Mouse (Mus musculus) E14TG2a.4 (cell line): ENCODE results near the gene Dbi.

Experiments
- H3K27me3 ChIP-seq: 2 replicates; pipeline ENCODE4 v1.6.1; 2014; ENCODE audit warnings: low read length, control low read depth; ENCODE audit not compliant: insufficient read depth
- H3K36me3 ChIP-seq: 2 replicates; pipeline ENCODE4 v1.6.1; 2014; ENCODE audit warnings: low read length, control low read depth; ENCODE audit not compliant: insufficient read depth
- H3K4me1 ChIP-seq: replicated peaks from 2 replicates; pipeline ENCODE4 v1.6.1; 2014; ENCODE audit warnings: low read depth, low read length, control low read depth
- H3K4me3 ChIP-seq: replicated peaks from 2 replicates; pipeline ENCODE4 v1.5.1; 2014; ENCODE audit warnings: mild to moderate bottlenecking, low read length
- H3K9me3 ChIP-seq: 2 replicates; pipeline ENCODE4 v1.6.1; 2014; ENCODE audit warnings: low read length, control low read depth
- CTCF ChIP-seq: conservative IDR thresholded peaks from 2 replicates; pipeline ENCODE4 v1.5.1; 2014; ENCODE audit warnings: low read length
- NANOG ChIP-seq: IDR thresholded peaks from 2 replicates; pipeline ENCODE4 v1.6.1; 2014; ENCODE audit warnings: borderline replicate concordance, low read length, mixed read lengths
- POU5F1 ChIP-seq: IDR thresholded peaks from 2 replicates; pipeline ENCODE4 v1.6.1; 2014; ENCODE audit warnings: low read length, borderline replicate concordance

The Dbi gene

GRCm38 (mm10) chr1:120126318-120126717, 5.4 kb upstream of the Dbi start:
- no peaks in the 10 kb centered on the region for H3K36me3 ChIP-seq
- H3K4me1 ChIP-seq: peaks cover 28% of the 10 kb centered on the region
- no peaks in the 10 kb centered on the region for H3K27me3 ChIP-seq
- TF ChIP-seq POU5F1 (no peak), CTCF (no peak), NANOG (no peak)
- H3K4me3 ChIP-seq: no peak overlapping the region
- H3K9me3 ChIP-seq: no peaks in the 10 kb centered on the region

- no peaks in the 10 kb centered on the region for H3K9me3 ChIP-seq
- no peaks in the 10 kb centered on the region for H3K36me3 ChIP-seq
- no peak for TF ChIP-seq POU5F1
- no peak for TF ChIP-seq CTCF
- no peak for TF ChIP-seq NANOG
- H3K4me3 ChIP-seq: no peak overlapping the region
- peaks cover 31% of the 10 kb centered on the region for H3K4me1 ChIP-seq
- H3K27me3 ChIP-seq: no peaks in the 10 kb centered on the region
Observed at GRCm38 (mm10) chr1:120125471-120125870, 4.6 kb upstream of the Dbi start.

GRCm38 (mm10) chr1:120124839-120125238, 4.0 kb upstream of the Dbi start:
- H3K36me3 ChIP-seq: no peaks in the 10 kb centered on the region
- no peaks in the 10 kb centered on the region for H3K9me3 ChIP-seq
- no peak overlapping the region for H3K4me3 ChIP-seq
- no peaks in the 10 kb centered on the region for H3K27me3 ChIP-seq
- TF ChIP-seq NANOG (no peak), POU5F1 (no peak), CTCF (no peak)
- peaks cover 37% of the 10 kb centered on the region for H3K4me1 ChIP-seq

GRCm38 (mm10) chr1:120122634-120123383, 1.9 kb upstream of the Dbi start:
- Histone ChIP-seq H3K36me3 (peaks cover 20% of the 10 kb centered on the region), H3K4me1 (peaks cover 57% of the 10 kb centered on the region), H3K9me3 (no peaks in the 10 kb centered on the region), H3K4me3 (peak overlapping the region; percentile 87; the same call in 1 of the 2 replicates), H3K27me3 (no peaks in the 10 kb centered on the region)
- TF ChIP-seq POU5F1 (no peak), NANOG (no peak), CTCF (no peak)

- Histone ChIP-seq H3K4me1 (peaks cover 63% of the 10 kb centered on the region), H3K9me3 (no peaks in the 10 kb centered on the region), H3K4me3 (peak overlapping the region; percentile 87), H3K27me3 (no peaks in the 10 kb centered on the region), H3K36me3 (peaks cover 23% of the 10 kb centered on the region)
- no peak for TF ChIP-seq NANOG
Observed at GRCm38 (mm10) chr1:120121930-120122530, 1.2 kb upstream of the Dbi start.

GRCm38 (mm10) chr1:120120141-120120968, 523 bp downstream of the Dbi start:
- Histone ChIP-seq H3K9me3 (no peaks in the 10 kb centered on the region), H3K4me1 (peaks cover 57% of the 10 kb centered on the region), H3K27me3 (no peaks in the 10 kb centered on the region), H3K36me3 (peaks cover 39% of the 10 kb centered on the region), H3K4me3 (peak overlapping the region; percentile 87)
- no peak for TF ChIP-seq CTCF
- no peak for TF ChIP-seq NANOG
- no peak for TF ChIP-seq POU5F1

- H3K36me3 ChIP-seq: peaks cover 49% of the 10 kb centered on the region
- H3K9me3 ChIP-seq: peaks cover 5% of the 10 kb centered on the region
- no peak for TF ChIP-seq POU5F1
- TF ChIP-seq NANOG: no peak
- no peak for TF ChIP-seq CTCF
- H3K4me1 ChIP-seq: peaks cover 58% of the 10 kb centered on the region
- no peaks in the 10 kb centered on the region for H3K27me3 ChIP-seq
- H3K4me3 ChIP-seq: no peak overlapping the region
Observed at GRCm38 (mm10) chr1:120119389-120119788, 1.5 kb downstream of the Dbi start.

GRCm38 (mm10) chr1:120118854-120119253, 2.0 kb downstream of the Dbi start:
- TF ChIP-seq CTCF (no peak), POU5F1 (no peak), NANOG (no peak)
- Histone ChIP-seq H3K9me3 (peaks cover 8% of the 10 kb centered on the region), H3K27me3 (no peaks in the 10 kb centered on the region), H3K36me3 (peaks cover 54% of the 10 kb centered on the region), H3K4me1 (peaks cover 58% of the 10 kb centered on the region), H3K4me3 (no peak overlapping the region)

GRCm38 (mm10) chr1:120116106-120116505, 4.8 kb downstream of the Dbi start:
- TF ChIP-seq CTCF: no peak
- TF ChIP-seq POU5F1: no peak
- TF ChIP-seq NANOG: no peak
- Histone ChIP-seq H3K9me3 (peaks cover 8% of the 10 kb centered on the region), H3K36me3 (peaks cover 67% of the 10 kb centered on the region), H3K4me3 (no peak overlapping the region), H3K4me1 (peaks cover 57% of the 10 kb centered on the region), H3K27me3 (no peaks in the 10 kb centered on the region)
